Mouse (Mus musculus) thymus, postnatal 0 days (tissue): ENCODE data around the gene Dcaf6. TPM values are rescaled to one million over a fixed set of nuclear protein-coding genes. Genes with fewer than 3 reads are reported as not detected.

ENCODE experiments used
- DNase-seq: peaks from one replicate; pipeline ENCODE4 v3.0.0-alpha.2; 2015; ENCODE audit warnings: low spot score
- polyA plus RNA-seq: library from polyadenylated mRNA; unstranded; fragments of >200 nt; fragmentation: Nextera tagmentation; extraction: Ambion mirVana; gene quantifications from 2 replicates; pipeline ENCODE4 v1.2.1, GENCODE M21; 2015

The Dcaf6 gene
- polyA plus RNA-seq, 1 experiment from 2014 or later: 11.8 TPM

DNA sequence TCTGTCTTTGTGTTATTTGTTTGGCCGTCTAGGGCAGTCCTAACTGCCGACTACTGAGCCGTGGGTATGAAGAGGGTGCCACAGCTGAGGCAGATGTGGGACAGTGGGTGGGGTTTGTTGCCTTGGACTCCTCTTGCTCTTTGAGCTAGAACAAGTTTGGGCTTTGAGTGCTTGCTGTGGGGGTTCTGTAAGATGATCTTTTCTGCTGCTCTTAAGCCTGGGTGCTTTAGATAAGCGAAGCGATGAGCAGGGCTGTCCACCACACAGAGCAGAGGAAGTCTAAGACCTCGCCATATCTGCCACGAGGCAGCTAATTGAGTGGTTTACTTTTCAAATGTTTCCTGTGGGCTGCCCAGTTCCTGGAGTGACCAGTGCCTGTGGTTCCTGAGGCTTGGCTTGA lies 137.3 kb downstream of the Dcaf6 start:
- no peak for DNase-seq

DNA sequence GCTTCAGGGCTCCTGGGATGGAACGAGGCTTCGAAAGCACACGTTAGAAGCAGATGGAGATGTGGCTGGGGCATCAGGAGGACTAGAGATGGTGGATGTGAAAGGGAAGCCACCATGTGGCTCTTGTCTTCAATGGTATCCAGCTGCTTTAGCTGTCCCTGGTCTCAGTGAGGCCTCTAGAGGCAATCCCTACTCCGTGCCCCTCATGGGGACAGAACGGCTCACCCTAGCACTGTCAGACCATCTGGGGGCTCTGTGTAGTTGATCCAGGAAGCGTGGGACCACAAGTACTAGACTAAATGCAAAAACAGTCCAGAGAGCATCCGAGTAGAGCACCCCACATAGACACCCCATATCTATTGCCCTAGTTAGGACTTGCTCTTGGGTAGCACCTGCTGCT lies 138.4 kb downstream of the Dcaf6 start:
- no peak for DNase-seq

- DNase-seq: no peak
These were observed 138.8 kb downstream of the Dcaf6 start for GRCm38 (mm10) chr1:165321393-165321861.

DNA sequence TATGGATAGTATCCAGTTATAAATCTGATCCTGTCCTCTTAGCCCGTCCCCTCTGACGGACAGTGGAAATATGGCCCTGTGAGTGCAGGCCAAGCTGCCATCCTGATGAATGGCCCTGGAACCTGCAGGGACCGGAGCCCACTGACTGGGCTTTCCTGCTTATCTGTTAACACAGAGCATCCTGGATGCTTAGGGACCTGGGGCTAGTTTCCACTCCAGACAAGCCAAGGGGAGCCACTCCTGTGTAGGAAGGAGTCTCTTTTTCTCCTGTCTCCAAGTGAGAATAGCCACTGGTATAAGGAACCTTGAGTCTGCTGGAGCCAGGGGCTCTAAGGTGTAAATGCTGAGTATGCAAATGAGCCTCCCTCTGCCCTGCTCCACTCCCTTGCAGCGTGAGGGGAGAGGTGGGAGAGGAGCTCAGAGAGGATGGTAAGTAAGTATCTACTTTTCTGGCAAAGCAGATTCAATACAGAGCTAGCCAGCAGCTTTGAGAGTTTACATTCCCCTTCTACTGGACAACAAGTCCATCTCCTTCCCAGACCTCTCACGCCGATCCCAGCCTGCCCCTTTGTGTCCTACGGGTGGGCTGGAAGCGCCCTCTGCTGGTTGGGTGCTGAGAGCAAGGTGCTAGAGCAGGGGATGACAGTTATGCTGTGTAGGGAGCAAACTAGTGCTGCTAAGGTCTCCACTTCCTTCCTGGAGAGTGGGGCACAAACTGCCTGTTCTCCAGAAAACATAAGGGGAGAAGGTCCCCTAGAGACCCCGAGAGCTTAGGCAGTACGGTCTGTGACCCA lies 139.9 kb downstream of the Dcaf6 start:
- peak; percentile 65 for DNase-seq

- no peak for DNase-seq
These were observed 143.9 kb downstream of the Dcaf6 start for GRCm38 (mm10) chr1:165316361-165316760.

GRCm38 (mm10) chr1:165308180-165308579 lies 152.1 kb downstream of the Dcaf6 start:
- no peak for DNase-seq

DNA sequence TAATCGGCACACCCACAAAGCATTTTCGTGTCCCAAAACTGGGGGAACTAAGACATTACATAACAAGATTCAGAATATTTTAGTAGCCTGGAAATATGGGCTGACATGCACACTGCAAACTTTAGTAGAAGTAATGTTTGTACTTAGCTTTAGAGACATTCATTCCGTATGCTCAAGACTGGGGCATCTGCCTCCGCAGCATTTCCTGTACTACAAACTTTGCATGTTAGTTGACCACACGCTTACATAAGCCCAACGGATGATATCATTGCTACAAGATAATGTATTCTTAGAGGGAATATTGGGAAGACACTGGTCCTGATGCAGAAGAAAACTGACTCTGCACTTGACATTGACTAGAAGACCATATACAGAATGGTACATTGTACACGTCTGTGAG lies 155.9 kb downstream of the Dcaf6 start:
- DNase-seq: no peak

- no peak for DNase-seq
These were observed 157.1 kb downstream of the Dcaf6 start for GRCm38 (mm10) chr1:165303209-165303608.

DNA sequence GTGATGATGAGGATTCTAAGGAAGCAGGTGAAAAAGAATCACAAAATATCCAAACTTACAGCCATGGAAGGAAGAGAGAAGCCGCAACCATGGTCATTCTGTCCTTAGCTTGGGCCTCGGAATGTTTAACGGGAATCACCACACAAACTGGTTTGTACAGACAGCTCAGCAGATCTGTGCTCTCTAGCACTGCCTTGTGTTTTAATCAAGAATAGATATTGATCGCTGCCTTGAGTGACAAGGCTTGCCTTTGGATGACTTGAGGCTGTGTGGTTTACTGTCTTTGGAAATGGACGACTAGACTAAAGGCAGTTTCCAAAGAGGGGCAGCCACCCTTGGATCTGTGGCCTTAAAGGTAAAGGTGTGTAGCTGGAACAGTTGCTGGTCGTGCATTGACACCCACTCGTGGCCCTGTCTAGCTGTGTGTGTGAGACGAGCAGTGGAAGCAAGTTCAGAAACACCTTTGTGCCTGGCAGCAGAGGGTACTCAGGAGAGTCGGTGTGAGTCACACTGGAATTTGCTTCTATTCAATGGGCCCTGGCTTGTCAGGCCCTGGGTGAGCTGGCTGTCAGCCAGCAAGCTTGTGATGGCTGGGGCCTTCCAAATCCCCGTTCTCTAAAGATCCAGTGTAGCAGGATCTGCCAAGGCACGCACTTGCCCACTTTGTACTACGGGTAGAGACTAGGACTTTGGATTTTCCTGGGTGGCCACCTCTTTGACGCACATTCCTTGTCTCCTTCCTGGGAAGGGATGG lies 157.6 kb downstream of the Dcaf6 start:
- DNase-seq: no peak

- DNase-seq: no peak
These were observed 158.7 kb downstream of the Dcaf6 start for GRCm38 (mm10) chr1:165301567-165301966.

GRCm38 (mm10) chr1:165301108-165301507 lies 159.2 kb downstream of the Dcaf6 start:
- no peak for DNase-seq

DNA sequence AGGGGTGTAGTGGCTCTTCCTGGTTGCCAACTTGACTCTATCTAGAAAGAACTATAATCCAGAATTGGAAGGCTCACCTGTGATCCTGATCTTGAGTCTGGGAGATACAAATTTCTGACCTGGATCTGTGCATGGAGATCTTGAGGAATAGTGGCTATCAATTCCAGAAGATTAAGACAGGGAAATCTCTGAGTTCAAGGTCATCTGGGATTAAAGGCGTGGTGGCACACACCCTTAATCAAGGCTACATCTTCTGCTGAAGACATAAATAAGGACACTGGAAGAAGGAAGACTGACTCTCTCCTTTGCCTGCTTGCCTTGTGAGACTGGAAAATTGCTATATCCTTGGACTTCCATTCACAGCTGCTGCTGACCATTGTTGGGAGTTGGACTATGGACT lies 164.8 kb downstream of the Dcaf6 start, which contains the start of gene Gpr161:
Gene Gpr161 (plus strand): TSS at position 301 of the 400 bp plus-strand sequence.
- DNase-seq: no peak

DNA sequence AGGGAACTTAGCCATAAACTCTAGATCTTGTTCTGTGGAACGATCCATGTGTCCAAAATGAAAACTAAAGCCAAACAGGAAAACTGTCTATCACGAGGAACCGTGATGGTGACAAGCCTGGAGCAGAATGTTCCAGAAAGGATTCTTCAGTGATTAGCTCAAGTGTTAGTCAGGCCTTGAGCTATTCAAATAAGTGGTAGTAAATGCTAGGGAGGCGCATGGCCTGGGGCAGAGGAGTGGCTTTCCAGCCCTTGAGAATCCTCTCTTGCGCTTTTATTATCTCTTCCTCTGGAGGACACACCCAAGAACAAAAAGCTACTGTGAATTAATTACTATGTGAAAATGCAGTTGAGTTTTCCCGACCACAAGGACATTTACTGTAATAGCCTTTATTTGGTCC lies 168.7 kb downstream of the Dcaf6 start:
- DNase-seq: no peak

DNA sequence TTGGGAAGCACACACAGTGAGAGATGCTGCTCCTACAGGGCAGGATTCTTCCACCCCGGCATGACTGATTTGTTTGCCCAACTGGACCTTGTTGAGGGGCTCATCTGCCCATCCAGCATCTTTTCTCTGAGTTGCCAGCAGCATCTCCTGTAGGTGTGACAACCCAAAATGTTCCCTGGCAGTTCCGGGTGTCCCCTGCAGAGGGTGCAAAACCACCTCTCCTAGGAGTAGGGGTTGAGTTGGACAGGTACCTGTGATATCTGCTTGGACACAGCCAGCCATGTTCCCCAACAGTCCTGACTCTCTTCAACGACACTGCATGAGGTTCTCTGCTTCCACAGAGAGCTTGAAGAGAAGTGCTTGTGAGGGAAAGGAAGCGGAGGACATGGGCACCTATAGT lies 170.4 kb downstream of the Dcaf6 start:
- peak; percentile 11 for DNase-seq

- no peak for DNase-seq
These were observed 172.1 kb downstream of the Dcaf6 start for GRCm38 (mm10) chr1:165288165-165288564.

GRCm38 (mm10) chr1:165284096-165284495 lies 176.2 kb downstream of the Dcaf6 start:
- DNase-seq: no peak

GRCm38 (mm10) chr1:165282967-165283345 lies 177.3 kb downstream of the Dcaf6 start:
- no peak for DNase-seq

GRCm38 (mm10) chr1:165282222-165282966 lies 177.9 kb downstream of the Dcaf6 start:
- no peak for DNase-seq

DNA sequence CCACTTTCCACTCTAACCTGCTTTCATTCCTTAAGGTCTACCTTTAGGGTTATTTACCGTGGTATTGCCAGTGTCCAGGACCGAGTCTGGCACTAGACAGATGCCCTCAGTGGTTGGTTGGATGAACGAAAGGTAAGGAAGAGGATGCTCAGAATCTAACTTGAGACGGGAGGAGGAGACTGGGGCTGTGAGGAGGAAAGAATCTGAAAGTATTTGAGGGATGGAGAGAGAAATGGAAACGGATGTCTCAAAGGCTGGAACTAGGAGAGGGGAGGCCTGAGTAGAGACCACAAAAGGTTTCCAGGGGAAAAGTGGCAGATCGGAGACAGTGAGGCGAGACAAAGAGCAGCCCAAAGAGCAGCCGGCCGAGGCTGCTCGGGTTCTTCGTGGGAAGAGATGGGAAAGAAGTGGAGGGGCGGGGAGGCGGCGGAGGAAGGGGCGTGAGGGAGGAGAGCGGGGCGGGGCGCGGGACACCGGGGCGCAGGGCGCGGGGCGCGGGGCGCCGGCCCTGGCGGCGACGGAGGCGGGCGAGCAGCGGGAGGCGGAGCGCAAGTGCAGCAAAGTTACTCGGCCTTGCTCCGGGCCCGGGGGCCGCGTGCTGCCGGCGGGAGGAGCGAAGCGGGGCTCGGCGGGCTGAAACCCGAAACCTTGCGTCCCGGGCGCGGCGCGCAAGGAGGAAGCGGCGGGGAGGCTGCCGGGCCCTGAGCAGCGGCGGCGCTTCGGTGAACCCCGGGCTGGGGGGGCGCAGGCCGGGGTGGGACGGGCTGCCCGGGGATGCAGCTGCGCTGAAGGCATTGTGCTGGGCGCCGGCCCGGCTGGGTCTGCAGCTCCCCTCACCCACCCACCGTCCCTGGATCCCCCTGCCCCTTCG lies 178.7 kb downstream of the Dcaf6 start:
- peak; percentile 37 for DNase-seq

DNA sequence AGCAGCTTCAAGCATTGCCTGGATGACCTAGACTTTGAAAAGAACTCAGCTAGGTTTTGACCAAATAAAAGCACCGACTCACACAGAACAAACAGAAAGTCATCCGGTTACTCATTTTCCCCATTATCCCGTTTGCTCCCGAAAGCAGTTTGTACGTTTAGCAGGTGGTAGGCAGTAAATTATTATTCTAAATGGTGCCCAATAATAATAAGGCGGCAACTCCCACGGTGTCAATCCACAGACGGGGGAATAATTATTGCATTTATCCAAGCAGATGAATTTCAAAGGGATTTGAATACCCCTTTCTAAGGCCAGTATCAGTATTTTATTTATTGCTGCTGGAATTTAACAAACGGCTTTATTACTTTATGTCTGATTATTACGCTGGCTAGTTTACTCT lies 179.5 kb downstream of the Dcaf6 start:
- DNase-seq: no peak
